8 mouse cellular contexts compared by ENCODE assay signal in the genomic region with DNA sequence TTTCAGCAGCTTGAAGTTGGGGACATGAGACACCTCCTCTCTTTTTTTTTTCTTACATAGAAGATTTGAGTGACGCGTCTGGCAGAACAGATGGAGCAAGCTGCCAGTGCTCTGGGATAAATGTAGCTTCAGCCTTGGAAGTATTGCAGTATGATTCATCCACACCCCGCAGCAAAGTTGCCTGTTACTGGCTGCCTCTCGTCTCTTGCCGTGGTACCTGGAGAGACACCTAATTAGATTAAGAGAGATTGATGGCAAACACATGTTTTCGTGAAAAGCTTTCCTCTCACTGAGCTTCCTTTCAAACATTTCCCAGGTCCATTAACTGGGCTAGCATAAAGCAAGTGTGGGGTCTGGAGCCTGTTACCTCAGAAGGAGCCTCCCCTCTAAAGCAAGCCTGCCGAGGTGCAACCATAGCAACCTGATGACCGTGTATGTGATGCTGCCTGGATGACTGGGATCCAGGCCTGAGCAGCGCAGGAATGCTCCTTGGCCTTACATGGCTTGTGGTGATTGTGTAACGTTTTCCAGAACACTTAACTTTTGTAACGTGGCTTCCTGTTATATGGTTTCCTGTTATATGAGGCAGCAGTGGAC.
DNase-seq lines count a peak whose midpoint lies in the region; ATAC-seq and TF ChIP-seq lines count a peak whose summit lies in the region.

No protein-coding gene starts in this region.

- TF ChIP-seq CTCF in forebrain, postnatal 0 days (IDR thresholded peaks at IDR 0.05; ENCODE audit: low read depth), result no peak

- H3K9ac ChIP-seq in forebrain, postnatal 0 days, result peak overlapping the region; percentile 18; the same call in 1 of the 2 replicates
- H3K9ac ChIP-seq in hindbrain, embryonic 11.5 days (ENCODE audit: low read depth, low read length), result no peak overlapping the region

- ATAC-seq in forebrain, postnatal 0 days, result peak; percentile 93
- ATAC-seq in hindbrain, embryonic 11.5 days (ENCODE audit: low FRiP score), result no peak

- peaks cover 3% of the 10 kb centered on the region for H3K4me1 ChIP-seq in forebrain, postnatal 0 days (ENCODE audit: insufficient read depth)
- H3K4me1 ChIP-seq in hindbrain, embryonic 11.5 days (replicated peaks; ENCODE audit: control insufficient read depth, insufficient read depth, low read length), result no peaks in the 10 kb centered on the region
- H3K4me1 ChIP-seq in limb, embryonic 10.5 days, result peaks cover 35% of the 10 kb centered on the region

- no peaks in the 10 kb centered on the region for H3K9me3 ChIP-seq in forebrain, postnatal 0 days (ENCODE audit: low read length)
- no peaks in the 10 kb centered on the region for H3K9me3 ChIP-seq in hindbrain, embryonic 11.5 days (ENCODE audit: control insufficient read depth, low read length)
- H3K9me3 ChIP-seq in limb, embryonic 10.5 days (replicated peaks), result no peaks in the 10 kb centered on the region

- H3K27me3 ChIP-seq in forebrain, postnatal 0 days (ENCODE audit: insufficient read depth, low read length), result no peaks in the 10 kb centered on the region
- no peaks in the 10 kb centered on the region for H3K27me3 ChIP-seq in hindbrain, embryonic 11.5 days (ENCODE audit: control insufficient read depth, insufficient read depth, low read length)
- H3K27me3 ChIP-seq in limb, embryonic 10.5 days (ENCODE audit: low read depth, poor library complexity, severe bottlenecking), result no peaks in the 10 kb centered on the region

- WGBS in forebrain, postnatal 0 days, result 39% methylated on average over 11 of the region's 11 CpGs
- 62% methylated on average over 11 of the region's 11 CpGs for WGBS in hindbrain, embryonic 11.5 days
- 20% methylated on average over 11 of the region's 11 CpGs for WGBS in limb, embryonic 10.5 days

- peak overlapping the region; percentile 24; the same call in 1 of the 2 replicates for H3K4me2 ChIP-seq in forebrain, postnatal 0 days (ENCODE audit: low read depth)
- H3K4me2 ChIP-seq in hindbrain, embryonic 11.5 days (replicated peaks; ENCODE audit: low read depth, low read length), result no peak overlapping the region

- no peak overlapping the region for H3K4me3 ChIP-seq in forebrain, postnatal 0 days (ENCODE audit: low read depth, low read length)
- H3K4me3 ChIP-seq in hindbrain, embryonic 11.5 days (ENCODE audit: low read depth, low read length), result no peak overlapping the region
- H3K4me3 ChIP-seq in limb, embryonic 10.5 days, result peak overlapping the region; percentile 19

- peak; percentile 48 for DNase-seq in adrenal gland, postnatal 14 days
- DNase-seq in cerebellum, postnatal 10 days, result peak; percentile 13 to 23
- DNase-seq in forebrain, postnatal 0 days, result peak; percentile 80
- DNase-seq in hindbrain, embryonic 11.5 days (ENCODE audit: low spot score), result peak; percentile 29
- DNase-seq in limb, embryonic 10.5 days (ENCODE audit: low spot score), result peak; percentile 75
- peak; percentile 30 for DNase-seq in right cerebral cortex, postnatal 4 days
- DNase-seq in ovary, postnatal 14 days (ENCODE audit: low spot score), result no peak
- no peak for DNase-seq in spleen, postnatal 36 days (ENCODE audit: low spot score in 2 of 2)

- H3K36me3 ChIP-seq in forebrain, postnatal 0 days (ENCODE audit: insufficient read depth), result no peaks in the 10 kb centered on the region
- no peaks in the 10 kb centered on the region for H3K36me3 ChIP-seq in hindbrain, embryonic 11.5 days (ENCODE audit: control insufficient read depth, insufficient read depth, low read length)
- peaks cover 28% of the 10 kb centered on the region for H3K36me3 ChIP-seq in limb, embryonic 10.5 days

- peak overlapping the region; percentile 66 for H3K27ac ChIP-seq in forebrain, postnatal 0 days (ENCODE audit: low read depth, low read length)
- no peak overlapping the region for H3K27ac ChIP-seq in hindbrain, embryonic 11.5 days (ENCODE audit: low read depth, low read length)
- H3K27ac ChIP-seq in limb, embryonic 10.5 days, result peak overlapping the region; percentile 46; the same call in 1 of the 2 replicates

Comparison
In these comparisons a context has a peak if more than half of its experiments do, and no peak if none do; other contexts are left out.
1. DNase-seq: peak in adrenal gland, postnatal 14 days (single experiment), cerebellum, postnatal 10 days (2 of 2), forebrain, postnatal 0 days (single experiment), hindbrain, embryonic 11.5 days (single experiment), limb, embryonic 10.5 days (single experiment) and right cerebral cortex, postnatal 4 days (single experiment); none in ovary, postnatal 14 days (single experiment) and spleen, postnatal 36 days (0 of 2).